8 mouse cellular contexts compared by ENCODE assay signal in the genomic region with DNA sequence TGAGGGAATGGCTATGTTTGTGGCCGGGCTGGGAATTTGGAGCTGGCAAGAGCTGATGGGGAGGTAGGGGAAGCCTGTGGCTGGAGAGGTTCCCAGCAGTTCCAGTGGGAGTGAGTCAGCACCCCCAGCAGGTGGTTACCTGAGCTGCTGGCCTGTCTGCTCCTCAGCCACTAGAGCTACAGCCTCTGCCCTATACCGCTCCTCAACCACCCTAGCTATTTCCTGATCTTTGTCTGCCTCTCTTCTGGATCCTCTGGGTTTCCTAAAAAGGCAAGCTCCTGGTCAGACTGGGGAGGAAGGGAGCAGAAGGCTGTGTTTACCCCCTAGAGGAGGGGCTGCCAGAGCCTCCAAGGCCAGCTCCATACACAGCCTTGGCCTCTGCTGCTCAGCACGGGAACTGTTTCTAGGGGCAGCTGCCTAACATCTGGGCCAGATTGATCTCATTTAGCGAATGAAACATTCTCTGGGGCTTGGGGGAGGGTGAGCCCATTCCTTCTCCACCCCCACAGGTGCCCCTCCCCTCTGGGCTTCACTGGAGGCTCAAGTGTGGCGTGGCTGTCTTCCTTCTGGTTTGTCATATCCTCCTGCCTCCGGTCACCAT. TPM values are rescaled to one million over a fixed set of nuclear protein-coding genes. Genes with fewer than 3 reads are reported as not detected.
DNase-seq lines count a peak whose midpoint lies in the region; ATAC-seq lines count a peak whose summit lies in the region.

No protein-coding gene starts in this region.

- H3K36me3 ChIP-seq in kidney, embryonic 14.5 days (ENCODE audit: control insufficient read depth, insufficient read depth, low read length) = no peaks in the 10 kb centered on the region
- no peaks in the 10 kb centered on the region for H3K36me3 ChIP-seq in limb, embryonic 10.5 days

- H3K27ac ChIP-seq in kidney, embryonic 14.5 days (ENCODE audit: low read depth, low read length) = peak overlapping the region; percentile 15; the same call in 1 of the 2 replicates
- peak overlapping the region; percentile 17; the same call in 1 of the 2 replicates for H3K27ac ChIP-seq in brown adipose tissue, adult 24 weeks (replicated peaks; ENCODE audit: low read depth, low read length)
- peak overlapping the region; percentile 80 for H3K27ac ChIP-seq in limb, embryonic 10.5 days

- WGBS in kidney, embryonic 14.5 days = 37% methylated on average over 6 of the region's 6 CpGs
- WGBS in limb, embryonic 10.5 days = 30% methylated on average over 6 of the region's 6 CpGs

- H3K4me3 ChIP-seq in kidney, embryonic 14.5 days (ENCODE audit: low read length) = no peak overlapping the region
- H3K4me3 ChIP-seq in brown adipose tissue, adult 24 weeks (ENCODE audit: insufficient read depth, low read depth, low read length) = no peak overlapping the region
- peak overlapping the region; percentile 22 for H3K4me3 ChIP-seq in limb, embryonic 10.5 days

- no peak for DNase-seq in kidney, adult 8-10 months
- peak; percentile 97 for DNase-seq in heart, adult 11 months
- DNase-seq in limb, embryonic 10.5 days (ENCODE audit: low spot score) = peak; percentile 63
- DNase-seq in yolk sac, embryonic 10.5 days (ENCODE audit: low spot score) = peak; percentile 20
- DNase-seq in layer of hippocampus, postnatal 25 days (ENCODE audit: extremely low spot score in 1 of 2, low spot score in 1 of 2) = no peak
- no peak for DNase-seq in retina, embryonic 14.5 days (ENCODE audit: low spot score)

- H3K9ac ChIP-seq in kidney, embryonic 14.5 days (ENCODE audit: low read depth, low read length) = no peak overlapping the region

- 0 out of 2 replicates have a peak, but pooled peaks have one; percentile 37 for ATAC-seq in kidney, embryonic 14.5 days (ENCODE audit: low FRiP score, low TSS enrichment)

- H3K4me2 ChIP-seq in kidney, embryonic 14.5 days (replicated peaks; ENCODE audit: low read depth, low read length) = no peak overlapping the region

- H3K27me3 ChIP-seq in kidney, embryonic 14.5 days (ENCODE audit: control insufficient read depth, insufficient read depth, low read length) = no peaks in the 10 kb centered on the region; the same call in 1 of the 2 replicates
- no peaks in the 10 kb centered on the region for H3K27me3 ChIP-seq in limb, embryonic 10.5 days (ENCODE audit: low read depth, poor library complexity, severe bottlenecking)

- no peaks in the 10 kb centered on the region for H3K9me3 ChIP-seq in kidney, embryonic 14.5 days (ENCODE audit: control insufficient read depth, low read length)
- no peaks in the 10 kb centered on the region for H3K9me3 ChIP-seq in limb, embryonic 10.5 days (replicated peaks)

- H3K4me1 ChIP-seq in kidney, embryonic 14.5 days (ENCODE audit: control insufficient read depth, insufficient read depth, low read length) = peaks cover 9% of the 10 kb centered on the region
- no peaks in the 10 kb centered on the region; the same call in 1 of the 2 replicates for H3K4me1 ChIP-seq in brown adipose tissue, adult 24 weeks (ENCODE audit: control insufficient read depth, insufficient read depth, insufficient read length, low read length)
- H3K4me1 ChIP-seq in limb, embryonic 10.5 days = peaks cover 28% of the 10 kb centered on the region

RNA-seq across cellular contexts. Expression of gene Itgb3, which starts 17.1 kb away (rescaled TPM):
- polyA plus RNA-seq in kidney, embryonic 14.5 days (2014; fragmentation: Nextera tagmentation; extraction: Ambion mirVana) = 0.80 and 0.85 TPM in 2 replicates
- 0.71 and 0.83 TPM in 2 replicates for polyA plus RNA-seq in brown adipose tissue, adult 24 weeks (2012; ENCODE audit: insufficient read depth, insufficient read length, missing spikeins)
- polyA plus RNA-seq in limb, embryonic 10.5 days (2016; fragmentation: Nextera tagmentation; extraction: Ambion mirVana) = 2.6 and 2.7 TPM in 2 replicates
- 1 to 10 TPM; 1.1 to 1.8 TPM for total RNA-seq in layer of hippocampus, postnatal 25 days (2021)

Comparison
In these comparisons a context has a peak if more than half of its experiments do, and no peak if none do; other contexts are left out.
1. H3K27ac ChIP-seq: peak in every context shown above with its lines; median percentile 80 in limb, embryonic 10.5 days; 17 in brown adipose tissue, adult 24 weeks; 15 in kidney, embryonic 14.5 days.
2. DNase-seq: peak in heart, adult 11 months (single experiment), limb, embryonic 10.5 days (single experiment) and yolk sac, embryonic 10.5 days (single experiment); none in kidney, adult 8-10 months (0 of 2), layer of hippocampus, postnatal 25 days (0 of 2) and retina, embryonic 14.5 days (single experiment).